In the genomic region with DNA sequence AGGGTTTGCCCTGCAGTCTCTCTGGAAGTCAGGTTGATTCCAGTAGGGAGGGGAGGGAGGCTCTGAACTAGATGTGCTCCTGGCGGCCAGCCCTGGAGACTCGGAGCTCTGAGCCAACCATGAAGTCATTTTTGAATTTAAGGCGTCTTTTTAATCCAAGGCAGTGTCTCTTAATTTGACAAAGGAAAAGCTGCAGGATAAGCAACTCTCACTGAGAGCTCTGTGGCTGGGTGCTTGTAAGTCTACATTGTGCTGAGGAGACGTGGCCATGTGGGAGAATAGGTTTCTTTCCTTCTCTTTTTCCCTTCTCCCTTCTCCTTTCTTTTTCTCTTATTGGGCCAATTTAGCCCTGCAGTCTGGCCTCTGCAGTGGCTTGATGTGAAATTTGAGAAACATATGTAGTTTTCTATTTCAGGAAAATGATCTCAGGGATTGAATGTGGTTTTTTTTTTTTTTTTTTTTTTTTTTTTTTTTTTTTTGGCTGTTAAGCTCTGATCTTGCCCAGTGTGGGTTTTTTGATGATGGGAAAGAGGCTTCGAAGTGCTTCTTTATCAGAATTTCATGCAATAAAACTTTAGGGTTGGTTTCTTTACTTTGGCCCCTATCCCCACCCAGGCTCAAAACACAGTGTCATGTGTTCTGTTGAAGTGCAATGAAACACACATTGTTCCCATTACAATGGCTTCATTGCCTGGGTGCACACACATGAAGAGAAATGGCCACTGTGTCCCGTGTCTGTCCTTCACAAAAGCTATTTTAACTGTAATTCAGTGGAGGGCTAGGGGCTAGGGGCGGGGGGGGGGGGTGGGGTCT, we compare ENCODE assay signal across 8 mouse cellular contexts.
DNase-seq lines count a peak whose midpoint lies in the region; ATAC-seq and TF ChIP-seq lines count a peak whose summit lies in the region.

No protein-coding gene starts in this region.

- TF ChIP-seq POLR2A in CH12.LX (IDR thresholded peaks at IDR 0.05; ENCODE audit: low read depth, low read length): no peak

- H3K27ac ChIP-seq in CH12.LX (ENCODE audit: insufficient read depth, low read depth): no peak overlapping the region
- H3K27ac ChIP-seq in brown adipose tissue, adult 24 weeks (replicated peaks; ENCODE audit: low read depth, low read length): peak overlapping the region; percentile 81
- peak overlapping the region; percentile 65 for H3K27ac ChIP-seq in hindbrain, embryonic 15.5 days (replicated peaks)
- peak overlapping the region; percentile 83 for H3K27ac ChIP-seq in left cerebral cortex, adult 2 months
- no peak overlapping the region for H3K27ac ChIP-seq in neural tube, embryonic 12.5 days
- H3K27ac ChIP-seq in liver, embryonic 11.5 days (ENCODE audit: low read depth, low read length): no peak overlapping the region

- no peak for TF ChIP-seq RAD21 in CH12.LX (IDR thresholded peaks at IDR 0.05; ENCODE audit: low read depth, low read length)

- no peak for TF ChIP-seq CTCF in CH12.LX (conservative IDR thresholded peaks at IDR 0.05 in 1 of 2, IDR thresholded peaks at IDR 0.05 in 1 of 2; ENCODE audit: low read depth in 2 of 2, low read length in 2 of 2)
- TF ChIP-seq CTCF in left cerebral cortex, adult 2 months (IDR thresholded peaks at IDR 0.05): peak; percentile 2; the same call in 1 of the 2 replicates

- in situ Hi-C loops in CH12.LX (cut with MboI; ENCODE audit: low pct_ligation_motif_present, low pct_unique_long_range_greater_than_20kb, low sequenced_read_pairs): no loop called here

- ATAC-seq in hindbrain, embryonic 15.5 days (ENCODE audit: low FRiP score, low read depth): peak; percentile 76
- ATAC-seq in neural tube, embryonic 12.5 days (ENCODE audit: low FRiP score, low read depth): 0 out of 2 replicates have a peak, but pooled peaks have one; percentile 33
- ATAC-seq in liver, embryonic 11.5 days (replicated peaks; ENCODE audit: low FRiP score): no peak
- ATAC-seq in granulocyte monocyte progenitor cell, adult 5-6 weeks (replicated peaks; ENCODE audit: poor library complexity, severe bottlenecking): no peak

- no peak for TF ChIP-seq EP300 in CH12.LX (IDR thresholded peaks at IDR 0.05; ENCODE audit: low read length)

- H3K4me2 ChIP-seq in CH12.LX (ENCODE audit: insufficient read depth, low read depth, poor library complexity, severe bottlenecking): no peak overlapping the region
- H3K4me2 ChIP-seq in hindbrain, embryonic 15.5 days: peak overlapping the region; percentile 19; the same call in 1 of the 2 replicates
- H3K4me2 ChIP-seq in neural tube, embryonic 12.5 days (replicated peaks): no peak overlapping the region
- no peak overlapping the region for H3K4me2 ChIP-seq in liver, embryonic 11.5 days

- no peaks in the 10 kb centered on the region for H3K79me2 ChIP-seq in CH12.LX (replicated peaks; ENCODE audit: control insufficient read depth, extremely low read depth, insufficient read depth, poor library complexity, severe bottlenecking)

- H3K9me3 ChIP-seq in CH12.LX (replicated peaks; ENCODE audit: low read length): no peaks in the 10 kb centered on the region
- no peaks in the 10 kb centered on the region for H3K9me3 ChIP-seq in hindbrain, embryonic 15.5 days
- H3K9me3 ChIP-seq in neural tube, embryonic 12.5 days: no peaks in the 10 kb centered on the region
- no peaks in the 10 kb centered on the region for H3K9me3 ChIP-seq in liver, embryonic 11.5 days (ENCODE audit: control insufficient read depth, low read length)

- intact Hi-C loops in left cerebral cortex, adult 2 months (cut with DNase I): no loop called here

- H3K9ac ChIP-seq in CH12.LX (ENCODE audit: insufficient read depth, low read depth): no peak overlapping the region
- no peak overlapping the region for H3K9ac ChIP-seq in hindbrain, embryonic 15.5 days
- H3K9ac ChIP-seq in neural tube, embryonic 12.5 days: no peak overlapping the region
- H3K9ac ChIP-seq in liver, embryonic 11.5 days (ENCODE audit: low read depth, low read length): no peak overlapping the region

- dilution Hi-C loops in CH12.LX (cut with MboI; ENCODE audit: extremely low pct_ligation_motif_present, extremely low pct_unique_long_range_greater_than_20kb, low sequenced_read_pairs): no loop called here

- peaks cover 0 to 19% of the 10 kb centered on the region in 2 experiments; a peak in 2 of 4 replicates for H3K4me1 ChIP-seq in CH12.LX (ENCODE audit: control insufficient read depth in 1 of 2, insufficient read depth in 2 of 2)
- H3K4me1 ChIP-seq in brown adipose tissue, adult 24 weeks (ENCODE audit: control insufficient read depth, insufficient read depth, insufficient read length, low read length): peaks cover 3% of the 10 kb centered on the region; the same call in 1 of the 2 replicates
- peaks cover 6% of the 10 kb centered on the region; the same call in 1 of the 2 replicates for H3K4me1 ChIP-seq in hindbrain, embryonic 15.5 days (replicated peaks)
- peaks cover 6% of the 10 kb centered on the region; the same call in 1 of the 2 replicates for H3K4me1 ChIP-seq in neural tube, embryonic 12.5 days
- H3K4me1 ChIP-seq in liver, embryonic 11.5 days (replicated peaks; ENCODE audit: control insufficient read depth, insufficient read depth, low read length): no peaks in the 10 kb centered on the region

- H3K36me3 ChIP-seq in CH12.LX (replicated peaks in 1 of 2; ENCODE audit: control insufficient read depth in 1 of 2, insufficient read depth in 1 of 2, low read length in 1 of 2): peaks cover 0 to 2% of the 10 kb centered on the region in 2 experiments
- no peaks in the 10 kb centered on the region for H3K36me3 ChIP-seq in hindbrain, embryonic 15.5 days
- H3K36me3 ChIP-seq in neural tube, embryonic 12.5 days: no peaks in the 10 kb centered on the region
- no peaks in the 10 kb centered on the region for H3K36me3 ChIP-seq in liver, embryonic 11.5 days (ENCODE audit: control insufficient read depth, insufficient read depth, low read length)

- no peak overlapping the region for H3K4me3 ChIP-seq in CH12.LX (replicated peaks in 1 of 3; ENCODE audit: low read depth in 2 of 3, low read length in 2 of 3, poor library complexity in 1 of 3)
- peak overlapping the region; percentile 30; the same call in 1 of the 2 replicates for H3K4me3 ChIP-seq in brown adipose tissue, adult 24 weeks (ENCODE audit: insufficient read depth, low read depth, low read length)
- no peak overlapping the region for H3K4me3 ChIP-seq in hindbrain, embryonic 15.5 days
- H3K4me3 ChIP-seq in left cerebral cortex, adult 2 months: no peak overlapping the region
- H3K4me3 ChIP-seq in neural tube, embryonic 12.5 days: no peak overlapping the region
- no peak overlapping the region for H3K4me3 ChIP-seq in liver, embryonic 11.5 days (ENCODE audit: low read depth, low read length)

- DNase-seq in CH12.LX (ENCODE audit: extremely low read depth): no peak
- peak; percentile 91 for DNase-seq in gastrocnemius, adult 18-20 months (ENCODE audit: low spot score)
- peak; percentile 22 to 47 for DNase-seq in left cerebral cortex, adult 2 months (ENCODE audit: extremely low spot score in 1 of 2, low spot score in 2 of 2)
- DNase-seq in liver, embryonic 11.5 days (ENCODE audit: low spot score): no peak

- H3K27me3 ChIP-seq in CH12.LX (replicated peaks): no peaks in the 10 kb centered on the region
- no peaks in the 10 kb centered on the region for H3K27me3 ChIP-seq in hindbrain, embryonic 15.5 days
- no peaks in the 10 kb centered on the region for H3K27me3 ChIP-seq in neural tube, embryonic 12.5 days (replicated peaks)
- H3K27me3 ChIP-seq in liver, embryonic 11.5 days (replicated peaks; ENCODE audit: control insufficient read depth, insufficient read depth, low read length): no peaks in the 10 kb centered on the region

- 23% methylated on average over 7 of the region's 7 CpGs for WGBS in hindbrain, embryonic 15.5 days
- WGBS in neural tube, embryonic 12.5 days: 24% methylated on average over 7 of the region's 7 CpGs
- WGBS in liver, embryonic 11.5 days: 63% methylated on average over 7 of the region's 7 CpGs

TF ChIP-seq in CH12.LX, 34 proteins besides CTCF, POLR2A, EP300 and RAD21:
- TF ChIP-seq SIN3A (IDR thresholded peaks at IDR 0.05; ENCODE audit: low read length) (no peak), JUND (conservative IDR thresholded peaks at IDR 0.05; ENCODE audit: low read depth, low read length) (peak; percentile 48; the same call in 1 of the 2 replicates), MEF2A (IDR thresholded peaks at IDR 0.05; ENCODE audit: borderline replicate concordance, low read depth, low read length) (peak; percentile 81), POLR2AphosphoS2 (IDR thresholded peaks at IDR 0.05; ENCODE audit: low read depth, low read length) (no peak), ZNF384 (IDR thresholded peaks at IDR 0.05; ENCODE audit: low read depth, low read length) (peak; percentile 94), TBP (conservative IDR thresholded peaks at IDR 0.05; ENCODE audit: low read depth, low read length) (no peak), JUN (IDR thresholded peaks at IDR 0.05; ENCODE audit: insufficient read depth, low read depth, low read length) (peak; percentile 42; the same call in 1 of the 2 replicates)

Comparison
In these comparisons a context has a peak if more than half of its experiments do, and no peak if none do; other contexts are left out.
1. DNase-seq: peak in gastrocnemius, adult 18-20 months (single experiment) and left cerebral cortex, adult 2 months (2 of 2); none in CH12.LX (single experiment) and liver, embryonic 11.5 days (single experiment).
2. H3K27ac ChIP-seq: peak in brown adipose tissue, adult 24 weeks (single experiment), hindbrain, embryonic 15.5 days (single experiment) and left cerebral cortex, adult 2 months (single experiment); none in CH12.LX (single experiment), neural tube, embryonic 12.5 days (single experiment) and liver, embryonic 11.5 days (single experiment).
3. ATAC-seq: peak in hindbrain, embryonic 15.5 days (single experiment) and neural tube, embryonic 12.5 days (single experiment); none in liver, embryonic 11.5 days (single experiment) and granulocyte monocyte progenitor cell, adult 5-6 weeks (single experiment).